Mouse (Mus musculus) B cell, adult 2 months (primary cell): ENCODE measurements around the gene Src.

Source experiments
- DNase-seq, 2 experiments: peaks; one replicate each; pipeline ENCODE4 v3.0.0; 2022

The Src gene

DNA sequence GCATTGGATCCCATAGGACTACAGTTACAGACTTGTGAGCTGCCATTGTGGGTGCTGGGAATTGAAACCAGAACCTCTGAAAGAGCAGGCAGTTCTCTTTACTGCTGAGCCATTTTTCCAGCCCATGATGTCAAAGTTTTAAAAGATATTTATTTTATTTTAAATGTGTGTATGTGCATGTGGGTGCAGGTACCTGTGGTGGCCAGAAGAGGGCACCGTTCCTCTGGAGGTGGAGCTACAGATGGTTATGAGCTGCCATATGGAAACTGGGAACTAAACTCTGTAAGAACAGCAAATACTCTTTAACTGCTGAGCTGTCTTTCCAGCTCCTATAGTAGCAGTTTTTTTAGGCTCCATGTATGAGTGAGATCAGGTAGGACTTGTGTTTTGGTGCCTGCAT lies 23.1 kb downstream of the Src start:
- peak in 1 of 2 experiments; percentile 29 for DNase-seq

DNA sequence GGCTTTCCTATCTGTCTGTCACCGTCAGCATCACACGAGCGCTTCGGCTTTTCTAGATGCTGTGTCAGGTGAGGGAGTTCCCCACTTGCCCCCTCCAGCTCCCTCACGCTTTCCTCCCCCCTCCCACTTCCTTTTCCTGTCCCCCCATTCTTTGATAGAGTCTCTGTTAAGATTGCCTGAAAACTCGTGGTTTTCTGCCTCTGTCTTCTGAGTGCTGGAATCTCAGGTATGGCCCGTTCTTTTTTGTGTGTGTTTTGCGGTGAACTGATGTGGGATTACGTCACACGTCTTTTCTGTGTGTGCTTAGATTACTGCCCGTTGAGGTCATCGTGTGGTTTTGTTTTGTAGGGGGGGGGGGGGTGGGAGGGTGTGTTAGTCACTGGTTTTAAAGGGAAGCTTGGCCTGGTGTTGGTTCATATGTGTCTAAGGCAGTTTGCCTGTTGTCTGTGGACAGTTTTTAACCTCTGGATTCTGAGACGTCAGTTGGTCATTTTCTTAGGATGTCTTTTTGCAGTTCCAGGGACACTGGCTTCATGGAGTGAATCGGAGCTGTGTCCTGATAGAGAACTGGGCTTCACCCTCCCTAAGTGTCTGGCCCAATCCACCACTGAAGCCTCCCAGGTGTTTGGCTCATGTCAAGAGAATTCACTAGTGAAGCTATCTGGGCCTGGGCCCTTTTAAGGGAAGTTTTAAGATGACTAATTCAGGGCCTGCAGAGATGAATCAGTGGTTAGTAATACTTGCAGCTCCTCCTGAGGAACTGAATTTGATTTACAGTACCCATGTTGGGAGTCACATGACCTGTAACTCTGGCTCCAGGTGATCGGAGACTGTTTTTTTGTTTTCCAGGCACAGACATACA lies 29.3 kb downstream of the Src start:
- peak; percentile 47 to 57 for DNase-seq

DNA sequence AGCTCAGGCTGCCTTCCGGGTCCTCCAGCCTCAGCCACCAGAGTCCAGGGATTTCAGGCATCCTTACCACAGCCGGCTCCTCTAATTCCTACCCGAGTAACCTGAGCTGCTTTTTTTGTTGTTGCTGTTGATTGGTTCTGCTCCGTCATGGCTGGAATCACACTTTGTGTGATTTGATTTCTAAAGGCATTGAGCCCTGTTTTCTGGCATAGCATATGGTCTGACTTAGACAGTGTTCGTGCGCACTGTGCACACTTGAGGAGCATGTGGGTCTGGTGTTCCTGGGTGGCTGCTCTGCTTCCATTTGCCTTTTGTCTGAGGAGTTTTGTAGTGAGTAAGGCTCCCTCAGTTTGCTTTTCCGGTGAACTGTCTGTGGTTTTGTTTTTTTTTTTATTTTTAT lies 30.1 kb downstream of the Src start:
- no peak for DNase-seq

DNA sequence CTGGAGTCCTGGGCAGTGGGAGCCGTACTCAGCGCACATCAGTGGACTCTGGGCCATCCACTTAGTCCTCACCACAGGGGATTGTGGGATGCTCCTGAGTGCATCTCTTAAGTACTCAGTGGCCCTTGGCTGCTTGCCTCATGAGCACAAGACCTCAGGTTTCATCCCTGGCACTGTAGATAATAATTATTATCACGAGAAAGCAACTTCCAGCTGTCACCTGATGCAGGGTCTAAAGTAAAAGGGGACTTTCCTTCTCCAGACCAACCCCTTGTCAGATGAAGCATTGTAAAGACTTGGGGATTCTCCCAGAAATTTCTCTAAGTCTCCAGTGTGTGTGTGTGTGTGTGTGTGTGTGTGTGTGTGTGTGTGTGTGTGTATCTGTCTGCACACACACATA lies 32.7 kb downstream of the Src start:
- no peak for DNase-seq

DNA sequence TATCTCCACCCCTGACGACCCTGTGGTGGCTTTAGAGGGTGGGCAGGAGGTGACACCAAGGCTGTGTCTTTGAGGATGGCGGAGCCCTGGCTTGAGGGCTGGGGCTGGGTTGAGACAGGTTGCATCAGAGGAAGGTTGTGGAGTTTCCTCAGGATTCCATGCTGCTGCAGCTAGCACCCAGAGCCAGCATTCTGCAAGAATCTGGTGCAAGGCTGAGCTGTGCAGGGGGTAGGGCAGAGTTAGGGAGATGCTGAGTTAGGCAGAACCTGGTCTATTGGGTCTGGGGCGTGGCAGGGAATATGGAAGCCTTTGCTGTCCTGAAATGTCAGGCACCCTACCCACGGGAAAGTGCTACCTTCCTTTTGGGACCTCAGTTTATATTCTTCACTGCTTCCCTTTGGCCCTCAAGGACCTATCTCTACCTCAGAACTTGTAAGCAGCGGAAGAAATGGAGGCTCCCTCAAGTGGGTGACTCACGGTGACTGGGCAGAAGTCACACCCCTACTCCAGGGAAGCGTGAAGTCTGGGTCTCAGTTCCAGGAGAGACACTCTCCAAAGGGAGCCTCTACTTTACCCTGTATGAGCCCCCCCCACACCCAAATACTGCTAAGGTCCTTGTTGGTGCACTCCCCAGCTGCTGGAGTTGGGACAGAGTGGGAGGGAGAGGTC lies 33.3 kb downstream of the Src start:
- no peak for DNase-seq

DNA sequence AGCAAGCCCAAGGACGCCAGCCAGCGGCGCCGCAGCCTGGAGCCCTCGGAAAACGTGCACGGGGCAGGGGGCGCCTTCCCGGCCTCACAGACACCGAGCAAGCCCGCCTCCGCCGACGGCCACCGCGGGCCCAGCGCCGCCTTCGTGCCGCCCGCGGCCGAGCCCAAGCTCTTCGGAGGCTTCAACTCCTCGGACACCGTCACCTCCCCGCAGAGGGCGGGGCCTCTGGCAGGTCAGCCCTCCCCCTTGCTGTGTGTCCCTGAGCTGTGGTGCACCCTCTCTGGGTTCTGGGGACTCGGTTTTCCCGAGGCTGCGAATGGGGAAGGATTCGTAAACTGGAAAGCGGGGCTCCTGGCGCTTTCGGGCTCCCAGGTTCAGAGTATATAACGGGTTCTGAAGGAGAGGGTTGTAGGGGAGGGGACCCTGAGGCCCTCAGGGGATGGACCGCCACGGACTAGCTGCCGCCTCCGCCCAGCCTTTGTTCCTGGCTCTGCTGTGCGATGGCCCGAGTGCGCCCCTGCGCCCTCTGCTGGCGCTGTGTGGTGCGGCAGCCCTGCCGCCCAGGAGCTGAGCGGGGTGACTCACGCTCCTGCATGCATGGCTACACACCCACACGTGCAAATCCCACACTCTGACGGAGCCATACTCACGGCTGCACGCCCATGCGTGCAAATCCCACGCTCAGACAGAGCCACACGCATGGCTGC lies 39.0 kb downstream of the Src start:
- DNase-seq = peak; percentile 95 to 96

DNA sequence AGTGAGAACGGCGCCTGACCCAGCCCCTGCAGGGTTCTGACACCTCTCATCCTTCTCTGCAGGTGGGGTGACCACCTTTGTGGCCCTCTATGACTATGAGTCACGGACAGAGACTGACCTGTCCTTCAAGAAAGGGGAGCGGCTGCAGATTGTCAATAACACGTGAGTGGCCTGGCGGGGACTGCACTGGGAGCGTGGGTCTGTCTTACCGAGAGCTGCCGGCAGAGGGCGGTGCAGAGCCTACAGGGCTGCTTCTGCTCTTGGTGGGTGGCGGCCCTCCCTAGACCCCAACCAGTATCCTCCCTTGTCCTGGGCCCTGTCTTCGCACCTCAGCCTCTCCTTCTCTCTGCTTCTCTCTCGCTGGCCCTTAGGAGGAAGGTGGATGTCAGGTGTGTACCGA lies 40.2 kb downstream of the Src start:
- peak; percentile 88 for DNase-seq

DNA sequence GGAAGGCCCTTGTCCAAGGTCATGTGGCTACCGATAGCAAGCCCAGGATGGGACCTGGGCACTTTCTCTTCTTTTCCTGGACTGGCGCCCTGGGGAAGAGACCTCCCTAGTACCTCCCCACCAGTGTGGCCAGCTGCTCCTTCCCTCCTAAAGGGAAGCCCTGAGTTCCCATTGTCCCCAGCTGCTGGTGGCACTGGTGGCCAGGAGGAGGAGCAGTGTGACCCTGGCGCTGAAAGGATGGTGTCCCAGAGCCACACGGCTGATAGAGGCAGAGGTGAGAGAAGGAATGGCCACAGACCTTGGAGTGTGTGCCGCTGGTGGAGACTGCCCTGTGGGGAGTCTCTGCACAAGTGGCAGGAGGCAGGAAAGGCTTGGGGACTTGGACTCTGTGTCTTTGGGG lies 41.5 kb downstream of the Src start:
- no peak for DNase-seq

DNA sequence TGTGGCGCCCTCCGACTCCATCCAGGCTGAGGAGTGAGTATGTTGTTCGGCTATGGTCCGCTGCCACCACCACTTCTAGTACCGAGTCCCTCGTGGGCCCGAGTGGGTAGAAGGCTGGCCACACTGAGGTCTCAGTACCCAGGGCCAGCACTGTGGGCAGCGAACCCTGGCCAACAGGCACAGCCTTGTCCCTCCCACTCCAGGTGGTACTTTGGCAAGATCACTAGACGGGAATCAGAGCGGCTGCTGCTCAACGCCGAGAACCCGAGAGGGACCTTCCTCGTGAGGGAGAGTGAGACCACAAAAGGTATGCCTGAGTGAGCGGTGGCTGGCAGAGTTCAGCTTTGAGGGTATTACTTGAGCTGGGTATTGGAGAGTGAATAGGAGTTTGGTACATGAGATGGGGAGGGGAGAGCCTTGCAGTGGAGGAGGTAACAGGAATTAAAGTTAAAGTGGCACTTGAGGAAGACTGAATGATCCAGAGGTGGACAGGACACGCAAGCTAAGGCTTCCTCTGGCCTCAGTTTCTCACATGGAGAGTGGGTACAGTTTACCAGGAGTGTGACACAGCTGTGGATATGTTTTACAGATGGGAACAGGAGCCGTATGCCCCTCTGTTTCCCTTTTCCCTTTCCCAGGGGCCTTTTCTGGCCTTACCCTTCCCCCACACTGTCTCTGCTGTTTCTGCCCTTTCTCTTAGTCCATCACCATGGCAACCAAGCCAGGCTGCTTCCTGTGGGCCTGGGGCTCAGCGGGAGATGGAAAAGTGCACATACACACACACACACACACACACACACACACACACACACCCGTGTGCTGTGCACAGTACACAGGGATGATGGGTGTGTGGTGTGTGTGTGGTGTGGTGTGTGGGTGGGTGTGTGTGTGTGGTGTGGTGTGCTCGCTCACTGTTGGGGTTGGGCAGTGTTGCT lies 44.8 kb downstream of the Src start:
- DNase-seq = no peak

DNA sequence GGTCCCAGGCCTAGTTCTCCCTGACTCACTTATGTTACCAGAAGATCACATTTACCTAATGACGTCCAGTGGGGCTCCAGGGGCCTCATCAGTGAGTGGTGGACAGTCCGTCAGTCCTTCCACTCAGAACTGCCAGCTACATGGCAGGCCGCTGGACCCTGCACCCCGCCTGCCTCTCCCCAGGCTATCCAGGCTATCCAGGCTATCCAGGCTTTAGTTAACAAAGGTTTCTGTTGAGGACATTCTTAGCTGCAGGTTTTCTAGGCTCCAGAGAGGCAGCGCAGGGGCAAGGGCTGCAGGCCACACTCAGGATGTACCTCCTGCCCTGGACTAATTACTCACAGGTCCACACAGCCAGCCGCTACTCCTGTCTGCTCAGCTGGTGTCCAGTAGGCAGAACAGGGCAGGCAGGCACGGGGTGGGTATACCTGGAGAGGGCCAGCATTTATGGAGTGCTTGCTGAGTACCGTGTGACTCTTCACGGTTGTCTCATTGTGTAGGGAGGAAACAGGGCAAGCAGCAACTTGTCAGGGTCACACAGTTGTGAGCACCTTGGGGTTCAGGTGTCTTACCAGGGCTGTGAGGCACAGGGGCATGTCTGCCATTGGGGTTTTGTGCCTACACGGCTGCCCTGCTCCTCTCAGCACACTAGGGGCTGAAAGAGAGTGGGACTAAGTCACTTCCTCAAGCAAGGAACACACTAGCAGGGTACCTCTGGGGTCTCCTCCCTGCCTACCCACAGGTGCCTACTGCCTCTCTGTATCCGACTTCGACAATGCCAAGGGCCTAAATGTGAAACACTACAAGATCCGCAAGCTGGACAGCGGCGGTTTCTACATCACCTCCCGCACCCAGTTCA lies 45.9 kb downstream of the Src start:
- no peak for DNase-seq

DNA sequence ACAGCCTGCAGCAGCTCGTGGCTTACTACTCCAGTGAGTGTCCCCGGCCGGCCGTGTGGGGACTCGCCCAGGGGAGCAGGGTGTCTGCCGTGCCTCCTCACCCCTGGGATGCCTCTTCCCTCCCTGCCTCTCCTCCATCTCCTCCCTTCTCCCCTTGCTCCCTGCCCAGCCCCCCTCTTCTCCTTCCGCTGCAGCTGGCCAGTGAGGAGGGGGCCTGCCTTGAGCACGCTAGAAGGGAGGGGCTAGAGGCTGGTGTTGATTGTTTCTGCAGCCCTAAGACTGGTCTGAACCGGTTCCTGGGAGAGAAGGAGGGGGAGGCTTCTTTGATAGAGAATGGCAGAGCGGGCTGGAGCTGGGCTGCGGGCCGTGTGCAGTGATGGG lies 46.5 kb downstream of the Src start:
- no peak for DNase-seq

DNA sequence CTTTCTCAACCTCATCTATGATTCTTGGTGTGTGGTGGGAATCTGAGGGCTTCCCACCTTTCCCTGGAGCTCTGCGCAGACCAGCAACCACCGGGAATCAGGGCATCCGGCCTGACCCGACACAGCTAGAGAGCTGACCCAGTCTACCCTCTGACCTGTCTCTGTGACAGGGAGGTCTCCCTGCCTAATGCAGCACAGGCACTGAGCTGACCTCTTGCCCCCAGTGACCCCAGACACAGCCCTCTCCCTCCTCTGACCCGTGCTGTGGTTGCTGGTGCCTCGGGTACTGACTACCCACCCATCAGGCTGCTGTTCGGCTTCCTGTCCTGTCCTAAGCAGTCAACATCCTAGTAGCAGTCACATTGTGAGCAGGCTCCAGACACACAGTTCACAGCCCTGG lies 48.6 kb downstream of the Src start:
- no peak for DNase-seq

DNA sequence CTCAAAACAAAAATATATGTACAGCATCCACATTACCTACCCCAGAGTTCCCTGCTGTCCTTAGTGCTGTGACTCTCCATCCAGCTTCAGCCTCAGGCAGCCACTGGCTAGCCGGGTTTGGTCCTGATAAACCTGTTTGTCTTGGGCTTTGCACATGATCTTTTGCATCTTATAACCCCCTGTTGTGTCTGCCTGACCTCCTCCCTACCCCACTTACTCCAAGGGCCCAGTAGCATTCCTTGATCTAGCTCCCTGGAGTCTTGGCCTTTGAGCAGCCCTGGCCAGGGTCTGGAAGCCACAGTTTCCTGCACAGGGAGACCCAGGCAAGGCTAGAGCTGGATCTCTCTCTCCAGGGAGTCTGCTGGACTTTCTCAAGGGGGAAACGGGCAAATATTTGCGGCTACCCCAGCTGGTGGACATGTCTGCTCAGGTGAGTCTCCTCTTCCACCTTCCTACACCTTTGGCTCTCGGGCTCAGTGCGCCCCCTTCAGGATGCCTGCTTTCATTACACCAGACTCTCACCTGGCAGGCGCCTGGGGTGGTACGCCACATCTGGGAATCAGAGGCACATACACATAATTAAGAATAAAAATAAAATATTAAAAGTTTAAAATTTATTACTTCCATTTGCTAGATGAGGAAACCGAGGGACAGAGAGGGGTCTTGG lies 50.0 kb downstream of the Src start:
- DNase-seq = peak; percentile 70 to 72

DNA sequence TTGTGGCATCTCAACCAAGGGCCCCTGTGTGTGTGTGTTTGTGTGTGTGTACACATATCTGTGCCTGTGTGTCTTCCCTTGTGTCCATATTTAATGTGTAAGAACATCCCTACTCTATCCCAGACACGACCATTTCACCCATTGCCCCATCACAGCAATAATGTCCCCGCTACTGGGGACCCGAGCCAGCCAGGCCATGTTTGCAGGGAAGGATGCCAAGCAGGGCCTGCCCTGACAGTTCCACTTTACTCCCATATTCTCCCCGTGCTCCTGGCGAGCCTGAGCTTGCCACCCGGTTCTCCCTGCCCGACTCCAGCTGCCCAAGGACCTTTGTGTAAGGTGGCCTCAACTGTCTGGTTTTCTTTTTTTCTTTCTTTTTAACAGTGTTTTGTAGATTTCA lies 53.0 kb downstream of the Src start:
- DNase-seq = no peak

DNA sequence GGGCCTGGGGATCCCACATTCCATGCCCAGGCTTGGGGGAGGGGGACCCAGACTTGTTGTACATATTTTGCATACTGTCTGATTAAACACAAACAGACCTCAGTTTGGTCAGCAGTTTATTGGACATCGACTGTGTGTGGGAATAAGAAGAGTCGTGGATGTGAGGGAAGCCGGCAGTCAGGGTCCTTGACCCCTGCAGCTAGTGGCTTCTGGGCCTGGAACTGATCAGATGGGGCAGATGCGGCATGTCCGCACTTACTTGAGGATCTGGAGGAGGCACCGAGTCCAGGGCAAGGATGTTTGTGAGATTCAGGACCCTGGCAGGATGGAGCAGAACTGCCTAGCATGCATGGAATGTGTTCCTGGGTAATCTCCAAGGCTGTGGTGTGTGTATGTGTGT lies 53.5 kb downstream of the Src start:
- DNase-seq = no peak

DNA sequence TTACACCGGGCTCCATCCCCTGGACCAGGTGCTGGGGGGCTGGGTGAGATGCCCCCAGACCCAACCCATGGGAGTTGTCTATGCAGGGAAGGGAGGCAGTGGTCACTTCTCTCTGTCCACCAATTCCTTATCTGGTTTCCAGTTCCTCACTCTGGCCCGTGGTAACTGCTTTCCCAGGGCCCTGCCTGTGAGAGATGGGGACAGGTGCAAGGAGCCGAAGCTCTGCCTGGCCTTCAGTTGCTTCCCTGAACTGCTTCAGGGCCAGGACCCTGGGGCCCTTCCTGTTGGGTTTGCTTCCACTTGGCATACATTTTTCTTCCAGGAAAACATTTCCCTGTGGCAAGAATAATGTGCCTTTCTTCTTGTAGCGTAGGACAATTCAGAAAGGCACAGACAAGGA lies 54.2 kb downstream of the Src start:
- DNase-seq = no peak

DNA sequence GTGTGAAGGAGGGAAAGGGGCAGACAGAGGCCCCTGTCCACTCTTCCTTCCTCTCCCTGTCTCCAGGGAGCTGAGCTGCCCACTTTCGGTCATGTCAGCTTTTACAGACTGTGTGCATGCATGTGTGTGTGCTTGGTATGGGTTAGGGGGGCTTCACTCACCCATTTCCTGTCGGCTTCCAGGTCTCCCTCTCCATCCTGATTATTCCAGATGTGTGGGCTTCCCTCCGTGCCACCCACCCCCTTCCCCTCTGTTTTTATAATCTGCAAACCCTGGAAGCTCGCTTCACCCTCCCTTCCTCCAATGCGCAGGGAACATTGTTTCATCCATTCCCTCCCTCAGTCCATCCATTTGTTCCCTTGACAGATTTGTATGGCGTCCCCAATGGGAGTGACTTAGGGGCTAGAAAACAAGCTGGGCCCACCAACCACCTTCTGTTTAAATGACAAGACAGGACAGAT lies 56.1 kb downstream of the Src start:
- DNase-seq = no peak

DNA sequence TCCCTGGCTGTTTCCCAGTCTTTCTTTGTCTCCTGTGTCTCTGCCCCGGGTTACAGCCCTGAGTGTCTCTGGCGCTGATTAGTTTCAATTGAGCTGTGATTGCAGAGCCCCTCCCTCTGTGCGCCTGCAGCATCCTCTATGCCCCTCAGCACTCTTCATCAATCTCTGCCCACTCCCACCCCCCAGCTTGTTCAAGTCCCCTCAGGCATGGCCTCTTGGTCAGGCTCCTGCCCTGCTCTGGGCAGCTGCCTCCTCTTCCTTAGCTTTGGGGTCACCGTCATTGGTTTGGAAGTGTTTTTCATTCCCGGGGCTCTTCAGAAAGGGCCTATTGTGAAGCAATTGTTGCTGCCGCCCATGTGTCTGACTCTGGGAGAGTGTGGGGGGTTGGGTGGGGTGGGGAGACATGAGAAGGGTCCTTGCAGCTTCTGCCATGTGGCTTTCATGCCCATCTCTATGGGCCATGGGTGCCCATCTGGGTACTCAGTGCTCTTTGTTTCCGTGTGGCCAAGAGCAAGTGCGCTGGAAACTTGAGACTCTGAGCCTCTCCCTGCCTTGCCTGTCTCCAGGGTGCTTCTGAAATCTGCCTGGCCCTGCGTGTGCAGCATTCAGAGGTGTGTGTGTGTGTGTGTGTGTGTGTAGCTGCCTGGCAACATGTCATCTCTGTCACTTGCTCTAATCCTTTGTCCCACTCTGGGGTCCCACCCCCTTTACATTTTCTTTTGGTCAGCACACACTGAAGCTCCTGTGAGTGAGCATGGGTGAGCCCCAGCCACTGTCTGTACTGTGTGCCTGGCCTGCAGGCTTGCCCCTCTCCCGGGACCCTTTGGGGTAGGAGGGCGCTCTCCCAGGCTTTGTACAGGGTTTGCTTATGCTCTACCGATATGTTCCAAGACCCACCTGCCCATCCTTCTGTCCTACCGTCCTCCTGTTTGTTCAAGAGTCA lies 57.5 kb downstream of the Src start:
- no peak for DNase-seq

DNA sequence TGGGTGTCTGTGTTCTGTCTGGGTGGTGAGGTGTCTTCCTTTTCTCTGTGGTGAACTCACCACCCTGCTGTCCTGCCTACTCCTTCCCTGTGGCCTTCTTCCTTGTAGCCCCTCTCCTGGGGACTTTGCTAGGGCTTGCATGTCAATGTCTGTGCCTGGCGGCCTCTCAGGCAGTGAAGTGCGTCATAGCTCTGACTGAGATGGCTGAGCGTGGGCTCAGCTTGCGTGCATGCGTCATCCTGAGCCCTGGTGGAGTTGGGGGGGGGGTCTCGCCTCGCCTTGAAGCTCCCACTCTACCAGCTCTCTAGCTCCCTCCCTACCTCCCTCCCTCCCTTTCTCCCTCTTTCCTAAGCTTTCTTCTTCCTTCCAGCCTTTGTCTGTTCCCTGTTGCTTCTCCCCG lies 60.4 kb downstream of the Src start:
- DNase-seq = no peak
